Mouse (Mus musculus): Measurements from ENCODE around the gene Ppfibp2.

DNA sequence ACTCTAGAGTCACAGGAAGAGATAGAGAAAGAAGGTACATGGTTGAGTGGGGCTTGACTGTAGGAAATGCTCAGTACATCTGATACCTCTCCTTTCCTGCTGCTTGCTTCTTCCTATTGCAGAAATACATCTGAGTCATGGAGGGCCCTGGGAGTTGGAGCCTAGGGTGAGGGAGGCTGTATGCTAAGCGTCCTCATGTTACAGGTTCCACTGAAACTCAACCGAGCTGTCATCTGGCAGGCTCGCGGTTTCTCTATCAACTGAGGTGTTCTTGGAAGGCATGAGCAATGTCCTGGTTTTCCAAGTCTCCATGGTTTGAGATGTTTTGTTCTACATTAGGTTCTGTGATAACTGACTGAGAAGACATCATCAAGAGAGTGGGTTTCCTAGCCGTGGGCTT is 43.0 kb downstream of the Ppfibp2 start:
- TF ChIP-seq CTCF (conservative IDR thresholded peaks at IDR 0.05; ENCODE audit: insufficient read depth, insufficient read length, low read depth, low read length), result no peak
- no peak for TF ChIP-seq POLR2A (IDR thresholded peaks at IDR 0.05; ENCODE audit: low read depth, low read length)
